ENCODE assay signal across 9 mouse cellular contexts in the genomic region with DNA sequence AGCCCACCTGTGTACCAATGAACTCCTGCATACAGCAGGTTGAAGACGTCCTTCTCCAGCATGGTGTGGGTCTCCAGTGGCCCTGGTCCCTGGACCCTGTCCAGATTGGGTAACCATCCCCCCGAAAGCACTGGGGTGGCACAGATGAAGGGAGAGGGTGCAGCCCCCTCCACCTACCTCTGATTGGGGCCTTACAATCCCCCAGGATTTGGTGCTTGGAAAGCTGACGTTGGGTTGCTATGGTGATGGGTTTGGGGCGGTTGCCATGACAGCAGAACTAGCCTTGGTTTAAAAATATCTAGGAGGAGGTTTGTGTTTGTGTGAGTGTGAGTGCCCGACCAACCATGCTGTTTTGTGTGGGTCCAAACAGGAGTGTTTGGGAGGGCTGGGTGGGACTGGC. TPM values are rescaled to one million over a fixed set of nuclear protein-coding genes. Genes with fewer than 3 reads are reported as not detected.
DNase-seq lines count a peak whose midpoint lies in the region; ATAC-seq and TF ChIP-seq lines count a peak whose summit lies in the region.
"Had no signal": no experiment of that assay in that cellular context is flagged by ENCODE, and none has a peak within 500 bp of the region (broad histone marks: within the 10 kb centered on the region; RNA-seq: fewer than 3 reads in every experiment).

No protein-coding gene starts in this region.

- ATAC-seq in embryonic facial prominence, embryonic 14.5 days (ENCODE audit: low read depth) = no peak
- ATAC-seq in hindbrain, postnatal 0 days = peak; percentile 8
- ATAC-seq in midbrain, embryonic 12.5 days (ENCODE audit: low FRiP score, low read depth) = no peak
- ATAC-seq: CD4-positive, CD25-positive, alpha-beta regulatory T cell, adult 4 months had no signal

- H3K9me3 ChIP-seq in embryonic facial prominence, embryonic 14.5 days (ENCODE audit: control insufficient read depth, low read length) = no peaks in the 10 kb centered on the region
- no peaks in the 10 kb centered on the region for H3K9me3 ChIP-seq in embryonic facial prominence, embryonic 10.5 days
- no peaks in the 10 kb centered on the region for H3K9me3 ChIP-seq in hindbrain, postnatal 0 days (ENCODE audit: low read length)
- H3K9me3 ChIP-seq in midbrain, embryonic 12.5 days = no peaks in the 10 kb centered on the region

- no peak overlapping the region; the same call in 1 of the 2 replicates for H3K27ac ChIP-seq in embryonic facial prominence, embryonic 14.5 days (replicated peaks; ENCODE audit: low read depth, low read length)
- no peak overlapping the region for H3K27ac ChIP-seq in embryonic facial prominence, embryonic 10.5 days (replicated peaks)
- H3K27ac ChIP-seq in hindbrain, postnatal 0 days = peak overlapping the region; percentile 92
- peak overlapping the region; percentile 97 for H3K27ac ChIP-seq in midbrain, embryonic 12.5 days (replicated peaks)

- peaks cover 49% of the 10 kb centered on the region for H3K27me3 ChIP-seq in embryonic facial prominence, embryonic 14.5 days (replicated peaks; ENCODE audit: control insufficient read depth, insufficient read depth, low read length)
- H3K27me3 ChIP-seq in embryonic facial prominence, embryonic 10.5 days (replicated peaks; ENCODE audit: low read depth, poor library complexity, severe bottlenecking) = peaks cover 69% of the 10 kb centered on the region
- H3K27me3 ChIP-seq in hindbrain, postnatal 0 days (ENCODE audit: insufficient read depth, low read length) = no peaks in the 10 kb centered on the region
- H3K27me3 ChIP-seq in midbrain, embryonic 12.5 days = no peaks in the 10 kb centered on the region

- TF ChIP-seq CTCF in hindbrain, postnatal 0 days (IDR thresholded peaks at IDR 0.05; ENCODE audit: low read depth) = no peak

- H3K4me2 ChIP-seq in embryonic facial prominence, embryonic 14.5 days (ENCODE audit: low read depth, low read length) = no peak overlapping the region
- H3K4me2 ChIP-seq in hindbrain, postnatal 0 days (ENCODE audit: low read depth, low read length) = peak overlapping the region; percentile 74
- peak overlapping the region; percentile 86 for H3K4me2 ChIP-seq in midbrain, embryonic 12.5 days (replicated peaks)

- H3K36me3 ChIP-seq in embryonic facial prominence, embryonic 14.5 days (ENCODE audit: control insufficient read depth, insufficient read depth, low read length) = no peaks in the 10 kb centered on the region
- H3K36me3 ChIP-seq in embryonic facial prominence, embryonic 10.5 days (replicated peaks) = no peaks in the 10 kb centered on the region
- H3K36me3 ChIP-seq in hindbrain, postnatal 0 days (ENCODE audit: insufficient read depth, low read length) = no peaks in the 10 kb centered on the region
- no peaks in the 10 kb centered on the region for H3K36me3 ChIP-seq in midbrain, embryonic 12.5 days

- no peak overlapping the region for H3K9ac ChIP-seq in embryonic facial prominence, embryonic 14.5 days (ENCODE audit: low read depth, low read length)
- no peak overlapping the region for H3K9ac ChIP-seq in hindbrain, postnatal 0 days (replicated peaks; ENCODE audit: low read length)
- H3K9ac ChIP-seq in midbrain, embryonic 12.5 days (replicated peaks) = peak overlapping the region; percentile 17; the same call in 1 of the 2 replicates

- no peak overlapping the region for H3K4me3 ChIP-seq in embryonic facial prominence, embryonic 14.5 days (ENCODE audit: low read depth, low read length)
- no peak overlapping the region for H3K4me3 ChIP-seq in embryonic facial prominence, embryonic 10.5 days
- H3K4me3 ChIP-seq in hindbrain, postnatal 0 days (ENCODE audit: low read length) = no peak overlapping the region
- H3K4me3 ChIP-seq in midbrain, embryonic 12.5 days = no peak overlapping the region

- peaks cover 7% of the 10 kb centered on the region for H3K4me1 ChIP-seq in embryonic facial prominence, embryonic 14.5 days (ENCODE audit: control insufficient read depth, insufficient read depth, low read length)
- peaks cover 48% of the 10 kb centered on the region for H3K4me1 ChIP-seq in embryonic facial prominence, embryonic 10.5 days
- H3K4me1 ChIP-seq in hindbrain, postnatal 0 days (ENCODE audit: insufficient read depth, low read length) = peaks cover 29% of the 10 kb centered on the region
- peaks cover 54% of the 10 kb centered on the region for H3K4me1 ChIP-seq in midbrain, embryonic 12.5 days

- DNase-seq in embryonic facial prominence, embryonic 14.5 days (ENCODE audit: low spot score) = peak; percentile 14
- DNase-seq in embryonic facial prominence, embryonic 10.5 days (ENCODE audit: low spot score) = no peak
- peak; percentile 85 for DNase-seq in hindbrain, postnatal 0 days (ENCODE audit: low spot score)
- peak; percentile 94 for DNase-seq in telencephalon, adult 2 months (ENCODE audit: low read depth, low spot score)
- no peak for DNase-seq in T-cell, adult 2 months (ENCODE audit: low spot score)
- DNase-seq in gastrocnemius, postnatal 14 days = no peak
- no peak for DNase-seq in thymus, postnatal 14 days

- WGBS in embryonic facial prominence, embryonic 14.5 days = 43% methylated on average over 4 of the region's 5 CpGs
- WGBS in embryonic facial prominence, embryonic 10.5 days = 47% methylated on average over 5 of the region's 5 CpGs
- WGBS in hindbrain, postnatal 0 days = 15% methylated on average over 5 of the region's 5 CpGs
- WGBS in midbrain, embryonic 12.5 days = 24% methylated on average over 5 of the region's 5 CpGs

- intact Hi-C loops in gastrocnemius, postnatal 14 days (cut with DNase I; ENCODE audit: low total_unique reads) = no loop called here

RNA-seq across cellular contexts. Expression of gene Nova2, which starts 2.9 kb away (rescaled TPM):
- polyA plus RNA-seq in embryonic facial prominence, embryonic 14.5 days (2014; fragmentation: Nextera tagmentation; extraction: Ambion mirVana) = 0.79 and 0.81 TPM in 2 replicates
- polyA plus RNA-seq in embryonic facial prominence, embryonic 10.5 days (2016; fragmentation: Nextera tagmentation; extraction: Ambion mirVana) = 0.98 and 1.5 TPM in 2 replicates
- 18.3 and 19.8 TPM in 2 replicates for total RNA-seq in hindbrain, postnatal 0 days (2014; rRNA removed)
- 9.2 and 9.7 TPM in 2 replicates for polyA plus RNA-seq in hindbrain, postnatal 0 days (2015; fragmentation: Nextera tagmentation; extraction: Ambion mirVana)
- 12.0 and 13.5 TPM in 2 replicates for polyA plus RNA-seq in midbrain, embryonic 12.5 days (2016; fragmentation: Nextera tagmentation; extraction: Ambion mirVana)
- total RNA-seq in gastrocnemius, postnatal 14 days (2021) = 1 to 10 TPM; 2.6 to 3.3 TPM
- polyA plus RNA-seq: CD4-positive, CD25-positive, alpha-beta regulatory T cell, adult 4 months had no signal

RNA-seq across cellular contexts. Expression of gene Ccdc61, which starts 12.6 kb away (rescaled TPM):
- polyA plus RNA-seq in embryonic facial prominence, embryonic 14.5 days (2014; fragmentation: Nextera tagmentation; extraction: Ambion mirVana) = 19.4 and 22.5 TPM in 2 replicates
- polyA plus RNA-seq in embryonic facial prominence, embryonic 10.5 days (2016; fragmentation: Nextera tagmentation; extraction: Ambion mirVana) = 30.9 and 34.8 TPM in 2 replicates
- total RNA-seq in hindbrain, postnatal 0 days (2014; rRNA removed) = 22.0 and 31.5 TPM in 2 replicates
- polyA plus RNA-seq in hindbrain, postnatal 0 days (2015; fragmentation: Nextera tagmentation; extraction: Ambion mirVana) = 32.9 and 35.2 TPM in 2 replicates
- polyA plus RNA-seq in midbrain, embryonic 12.5 days (2016; fragmentation: Nextera tagmentation; extraction: Ambion mirVana) = 34.7 and 38.7 TPM in 2 replicates
- total RNA-seq in gastrocnemius, postnatal 14 days (2021) = 1 to 10 TPM; 5.1 TPM

RNA-seq across cellular contexts. Expression of gene Pglyrp1, which starts 51.7 kb away (rescaled TPM):
- polyA plus RNA-seq in embryonic facial prominence, embryonic 14.5 days (2014; fragmentation: Nextera tagmentation; extraction: Ambion mirVana) = 5.3 and 10.0 TPM in 2 replicates
- 0.69 and 0.70 TPM in 2 replicates for polyA plus RNA-seq in embryonic facial prominence, embryonic 10.5 days (2016; fragmentation: Nextera tagmentation; extraction: Ambion mirVana)
- 29.7 and 30.2 TPM in 2 replicates for total RNA-seq in hindbrain, postnatal 0 days (2014; rRNA removed)
- polyA plus RNA-seq in hindbrain, postnatal 0 days (2015; fragmentation: Nextera tagmentation; extraction: Ambion mirVana) = 29.1 and 30.0 TPM in 2 replicates
- 2.5 and 4.2 TPM in 2 replicates for polyA plus RNA-seq in midbrain, embryonic 12.5 days (2016; fragmentation: Nextera tagmentation; extraction: Ambion mirVana)
- total RNA-seq in gastrocnemius, postnatal 14 days (2021) = 1 to 10 TPM; 1.4 to 1.5 TPM

Comparison
In these comparisons a context has a peak if more than half of its experiments do, and no peak if none do; other contexts are left out.
1. DNase-seq: peak in embryonic facial prominence, embryonic 14.5 days (single experiment), hindbrain, postnatal 0 days (single experiment) and telencephalon, adult 2 months (single experiment); none in embryonic facial prominence, embryonic 10.5 days (single experiment), T-cell, adult 2 months (single experiment), gastrocnemius, postnatal 14 days (single experiment) and thymus, postnatal 14 days (single experiment).
2. H3K27ac ChIP-seq: peak in hindbrain, postnatal 0 days (single experiment) and midbrain, embryonic 12.5 days (single experiment); none in embryonic facial prominence, embryonic 14.5 days (single experiment) and embryonic facial prominence, embryonic 10.5 days (single experiment).